Mouse (Mus musculus) large intestine, adult 2 months (tissue): ENCODE results near the gene Trappc11. TPM values are rescaled to one million over a fixed set of nuclear protein-coding genes. Genes with fewer than 3 reads are reported as not detected.
"Not testable (repeated sequence)": the region's sequence is repeated elsewhere in the genome, so short reads cannot be mapped to it uniquely, and the experiment has no call there.

Experiments used
- DNase-seq: peaks from one replicate; pipeline ENCODE4 v3.0.0-alpha.2; 2012; ENCODE audit warnings: low read depth, low spot score
- WGBS: fragments of 180-500 bp; shearing (Covaris S2); methylation state at CpG from one replicate; pipeline ENCODE4 v1.1.7; 2018; 5-methylcytosine and 5-hydroxymethylcytosine counted together
- polyA plus RNA-seq: library from polyadenylated mRNA; depleted of rRNA; stranded (reverse); fragments of >200 nt; gene quantifications from 2 replicates; pipeline ENCODE4 v1.2.3, GENCODE M21; 2012; rRNA removed

Gene Trappc11
- polyA plus RNA-seq, 1 experiment = 15.4 TPM

DNA sequence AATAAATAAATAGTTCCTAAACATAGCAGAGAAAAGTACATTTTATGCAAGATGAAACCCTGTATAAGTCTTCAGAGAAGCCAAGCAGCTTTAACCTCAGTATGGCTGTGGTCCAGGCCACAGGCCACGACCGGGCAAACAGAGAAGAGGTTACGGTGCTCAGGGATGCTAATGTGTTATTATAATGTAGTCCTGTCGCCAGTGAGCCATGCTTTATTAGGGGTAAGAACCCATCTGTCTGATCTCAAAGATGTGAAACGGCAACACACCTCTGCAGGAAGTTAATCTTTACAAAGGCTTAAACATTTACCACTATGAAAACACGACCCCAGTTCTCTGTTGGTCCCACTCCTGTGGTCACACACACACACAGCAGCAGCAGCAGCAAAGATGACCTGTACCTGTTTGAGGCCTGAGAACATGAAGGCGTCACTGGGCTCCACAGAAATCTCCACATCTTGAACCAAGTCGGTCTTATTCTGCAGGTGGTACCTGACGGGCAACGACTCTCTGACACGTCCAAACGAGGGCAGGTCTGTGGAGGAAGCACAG is 38.6 kb downstream of the Trappc11 start:
- no peak for DNase-seq
- 33% methylated on average over 12 of the region's 12 CpGs for WGBS

DNA sequence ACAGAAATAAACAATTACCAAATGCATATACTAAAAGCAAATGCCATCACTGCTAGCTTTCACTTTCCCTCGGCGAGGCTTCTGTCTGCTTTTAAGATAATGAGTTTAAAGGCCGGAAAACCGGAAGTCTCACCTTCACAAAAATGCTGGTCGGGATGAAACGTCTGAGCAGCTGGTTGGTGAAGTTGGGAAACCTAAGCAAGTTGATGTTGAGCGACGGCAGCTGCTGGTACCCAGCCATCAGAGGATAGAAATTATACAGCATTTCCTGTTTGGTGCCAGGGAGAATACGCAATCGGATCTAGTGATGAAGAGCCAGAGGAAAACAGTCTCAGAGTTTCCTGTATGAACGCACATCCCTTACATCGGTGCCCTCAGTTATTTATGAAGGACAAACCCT is 40.2 kb downstream of the Trappc11 start:
- 83% methylated on average over 12 of the region's 12 CpGs for WGBS
- no peak for DNase-seq

DNA sequence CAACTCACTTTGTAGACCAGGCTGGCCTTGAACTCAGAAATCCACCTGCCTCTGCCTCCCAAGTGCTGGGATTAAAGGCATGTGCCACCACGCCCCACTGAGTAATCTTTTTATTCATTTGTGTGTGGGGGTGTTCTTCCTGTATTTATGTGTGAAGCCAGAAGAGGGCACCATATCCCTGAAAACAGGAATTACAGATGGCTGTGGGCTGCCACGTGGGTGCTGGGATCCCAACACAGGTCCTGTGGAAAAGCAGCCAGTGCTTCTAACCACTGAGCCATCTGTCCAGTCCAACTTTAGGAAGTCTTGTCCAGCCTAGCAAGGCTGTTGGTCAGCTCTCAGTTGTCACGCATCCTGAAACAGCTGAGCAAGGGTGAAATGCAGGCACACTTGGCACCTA is 46.0 kb downstream of the Trappc11 start:
- no peak for DNase-seq
- WGBS = 92% methylated on average over 3 of the region's 3 CpGs

DNA sequence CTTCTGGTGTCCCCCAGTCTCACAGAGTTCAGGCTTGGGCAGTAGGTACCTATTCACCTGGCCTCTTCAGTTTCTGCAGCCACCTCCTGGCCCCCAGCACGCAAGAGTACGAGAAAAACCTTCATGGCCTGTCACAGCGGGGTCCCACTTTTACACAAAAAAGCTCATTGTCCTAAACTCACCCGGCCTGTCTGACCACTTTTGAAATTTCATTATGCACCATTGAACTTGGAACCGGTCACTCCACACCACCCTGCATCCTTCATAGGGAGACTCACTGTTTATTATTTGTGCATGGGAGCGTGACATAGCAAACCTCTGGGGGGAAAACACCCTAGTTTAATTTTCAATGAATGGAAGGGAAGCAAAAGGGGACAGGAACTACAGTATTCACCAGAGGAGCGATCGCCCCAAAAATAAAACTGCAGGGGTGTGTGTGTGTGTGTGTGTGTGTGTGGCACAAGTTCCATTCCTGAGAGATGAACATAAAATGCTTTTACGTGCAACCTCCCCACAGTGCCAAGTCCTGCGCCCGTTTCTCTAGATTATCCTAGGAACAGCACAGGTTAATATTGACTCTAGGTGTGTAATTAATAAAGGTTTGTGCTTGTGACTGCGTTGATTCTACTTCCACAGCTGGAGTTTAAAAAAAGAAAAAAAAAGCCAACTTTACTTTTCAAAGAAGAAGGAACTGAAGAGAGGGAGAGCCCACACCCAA is 50.8 kb downstream of the Trappc11 start:
- WGBS = 33% methylated on average over 12 of the region's 12 CpGs
- DNase-seq = no peak

DNA sequence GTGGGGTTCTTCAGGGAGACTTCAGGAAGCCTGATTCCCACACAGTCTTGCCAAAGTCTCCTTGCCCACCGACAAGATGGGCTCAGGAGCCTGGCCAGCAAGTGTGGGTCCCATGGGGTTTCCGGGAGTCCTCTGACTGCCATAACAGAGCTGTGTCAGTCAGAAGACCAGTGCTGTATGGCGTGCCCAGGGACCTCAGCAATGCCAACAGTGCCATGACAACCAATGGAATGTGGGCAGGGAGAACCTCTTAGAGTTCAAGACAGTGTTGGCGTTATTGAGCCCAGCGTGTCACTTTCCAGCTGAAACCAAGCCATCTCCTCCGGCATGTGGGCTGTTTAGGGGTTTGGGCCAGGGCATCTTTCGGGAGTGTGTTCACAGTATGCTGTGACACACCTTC is 53.2 kb downstream of the Trappc11 start:
- DNase-seq = no peak

DNA sequence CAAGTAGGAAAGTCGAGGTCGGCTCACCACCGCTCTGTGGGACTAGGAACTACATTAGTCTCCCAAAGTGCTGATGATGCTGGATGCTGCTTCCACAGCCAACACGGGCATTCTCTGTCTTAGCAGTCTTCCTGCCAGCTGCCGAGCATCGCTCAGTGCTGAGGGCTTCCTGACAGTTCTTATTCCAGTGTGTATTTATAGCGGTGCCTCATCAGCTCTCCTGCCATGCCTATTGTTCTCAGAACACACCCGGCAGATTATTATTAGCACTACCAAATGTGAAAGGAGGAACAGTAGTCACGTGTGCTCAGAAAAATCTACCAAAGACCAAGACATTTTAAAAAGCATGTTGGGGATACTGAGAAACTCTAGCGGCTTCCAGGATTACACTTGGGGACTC is 71.6 kb downstream of the Trappc11 start:
- DNase-seq = no peak
- WGBS = 67% methylated on average over 10 of the region's 10 CpGs

More for the DNA sequence above, 53.2 kb downstream of the Trappc11 start:
- 94% methylated on average over 7 of the region's 7 CpGs for WGBS

GRCm38 (mm10) chr8:47459216-47459749 is 74.0 kb downstream of the Trappc11 start:
- DNase-seq = no peak
- WGBS = 58% methylated on average over 6 of the region's 6 CpGs

GRCm38 (mm10) chr8:47458591-47458990 is 74.7 kb downstream of the Trappc11 start:
- WGBS = 95% methylated on average over 10 of the region's 10 CpGs
- no peak for DNase-seq

GRCm38 (mm10) chr8:47449211-47449610 is 84.1 kb downstream of the Trappc11 start:
- WGBS = 99% methylated on average over 2 of the region's 2 CpGs
- not testable (repeated sequence) for DNase-seq

GRCm38 (mm10) chr8:47446312-47447046 is 86.8 kb downstream of the Trappc11 start, which contains the start of gene Stox2:
Gene Stox2, minus strand, starts transcription at chr8:47446362.
- no peak for DNase-seq
- 83% methylated on average over 19 of the region's 19 CpGs for WGBS

Other genes with a start within 250 kb of the Trappc11 start
- 1.3 and 1.8 TPM in 2 replicates for gene Stox2, start 87.1 kb downstream of the Trappc11 start, polyA plus RNA-seq
- gene Rwdd4a, start 194 bp upstream of the Trappc11 start, polyA plus RNA-seq = 9.4 and 11.1 TPM in 2 replicates
- gene Ing2, start 142.1 kb upstream of the Trappc11 start, polyA plus RNA-seq = 2.4 and 4.4 TPM in 2 replicates
- 4.3 and 8.2 TPM in 2 replicates for gene Cdkn2aip, start 180.5 kb upstream of the Trappc11 start, polyA plus RNA-seq